Mouse (Mus musculus): ENCODE measurements around the gene Gm28230.

DNA sequence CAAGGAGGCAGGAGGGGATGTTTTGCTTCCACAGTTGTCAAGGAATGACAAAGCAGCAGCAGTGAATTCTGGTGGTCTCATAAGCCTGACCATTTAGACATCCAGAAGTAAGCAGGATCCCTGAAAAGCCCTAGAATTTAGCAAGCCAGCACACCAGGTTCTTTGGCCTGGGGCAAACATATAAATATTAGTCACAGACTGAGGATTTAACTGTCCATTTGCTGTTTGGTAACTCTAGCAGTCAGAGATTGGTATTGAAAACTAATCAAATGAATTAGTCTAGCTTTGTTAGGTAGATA, 15.4 kb downstream of the Gm28230 start:
- TF ChIP-seq GATA1 (IDR thresholded peaks at IDR 0.05; ENCODE audit: low read length): no peak
- no peak for TF ChIP-seq TAL1 (IDR thresholded peaks at IDR 0.05; ENCODE audit: low read length)
